Mouse (Mus musculus): ENCODE measurements at regions not wholly inside any gene's neighbourhood (a gene's known extent, or its start where the extent isn't known, plus 50 kb on each side); places are given as distances from the start of the nearest gene placed in this dataset.

DNA sequence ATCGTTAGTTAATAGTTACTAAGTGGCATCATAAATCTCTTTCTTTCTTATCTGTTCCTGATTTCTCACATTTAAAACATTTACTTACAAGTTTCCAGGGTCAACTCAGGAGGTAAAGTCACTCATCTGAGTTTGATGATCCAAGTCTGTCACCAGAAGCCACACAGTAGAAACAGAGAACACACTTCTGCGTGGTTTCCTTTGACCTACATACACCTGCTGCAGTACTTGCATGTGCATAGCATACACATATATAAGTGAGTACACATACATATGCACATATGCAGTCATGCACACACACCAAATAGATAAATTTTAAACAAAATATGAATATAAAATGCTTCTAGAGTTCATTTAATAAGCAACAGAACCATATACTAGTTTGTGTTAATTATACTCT, 306.5 kb upstream of the Robo2 start:
- Histone ChIP-seq H3K4me2 (ENCODE audit: low read depth, low read length) (no peak overlapping the region), H3K36me3 (ENCODE audit: insufficient read depth, low read length) (no peaks in the 10 kb centered on the region), H3K27ac (no peak overlapping the region), H3K27me3 (ENCODE audit: insufficient read depth, low read length) (no peaks in the 10 kb centered on the region), H3K9me3 (ENCODE audit: low read length) (no peaks in the 10 kb centered on the region), H3K9ac (replicated peaks; ENCODE audit: low read length) (no peak overlapping the region), H3K4me3 (ENCODE audit: low read length) (no peak overlapping the region), H3K4me1 (ENCODE audit: insufficient read depth, low read length) (no peaks in the 10 kb centered on the region)
- no peak for DNase-seq (ENCODE audit: low spot score)
- ATAC-seq, result no peak
- TF ChIP-seq CTCF (IDR thresholded peaks at IDR 0.05; ENCODE audit: low read depth), result no peak
- 82% methylated on average over 2 of the region's 2 CpGs for WGBS

DNA sequence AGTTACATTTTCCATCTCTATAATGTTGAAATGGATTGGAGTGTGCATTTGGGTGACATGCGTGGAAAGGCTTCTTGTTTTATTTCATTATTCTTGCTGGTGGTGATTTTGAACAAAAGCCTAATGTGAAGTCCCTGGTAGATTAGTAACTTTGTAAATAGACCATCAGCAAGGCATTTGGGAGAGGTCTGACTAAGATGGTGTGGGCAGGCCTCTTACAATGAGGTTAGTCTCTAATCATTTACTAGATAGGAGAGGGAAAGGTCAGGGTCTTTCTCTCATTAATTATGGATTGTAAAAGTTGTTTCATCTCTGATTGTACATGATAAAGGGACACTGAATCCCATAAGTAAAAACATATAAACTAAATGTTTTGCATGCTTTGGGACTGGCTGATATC, 306.0 kb upstream of the Robo2 start:
- no peaks in the 10 kb centered on the region for H3K9me3 ChIP-seq (ENCODE audit: low read length)
- no peak for TF ChIP-seq CTCF (IDR thresholded peaks at IDR 0.05; ENCODE audit: low read depth)
- H3K27me3 ChIP-seq (ENCODE audit: insufficient read depth, low read length), result no peaks in the 10 kb centered on the region
- H3K9ac ChIP-seq (replicated peaks; ENCODE audit: low read length), result no peak overlapping the region
- no peak overlapping the region for H3K4me2 ChIP-seq (ENCODE audit: low read depth, low read length)
- no peak overlapping the region for H3K27ac ChIP-seq
- H3K4me3 ChIP-seq (ENCODE audit: low read length), result no peak overlapping the region
- H3K4me1 ChIP-seq (ENCODE audit: insufficient read depth, low read length), result no peaks in the 10 kb centered on the region
- no peaks in the 10 kb centered on the region for H3K36me3 ChIP-seq (ENCODE audit: insufficient read depth, low read length)
- DNase-seq (ENCODE audit: low spot score), result no peak
- WGBS, result 76% methylated on average over 1 of the region's 1 CpGs
- no peak for ATAC-seq

DNA sequence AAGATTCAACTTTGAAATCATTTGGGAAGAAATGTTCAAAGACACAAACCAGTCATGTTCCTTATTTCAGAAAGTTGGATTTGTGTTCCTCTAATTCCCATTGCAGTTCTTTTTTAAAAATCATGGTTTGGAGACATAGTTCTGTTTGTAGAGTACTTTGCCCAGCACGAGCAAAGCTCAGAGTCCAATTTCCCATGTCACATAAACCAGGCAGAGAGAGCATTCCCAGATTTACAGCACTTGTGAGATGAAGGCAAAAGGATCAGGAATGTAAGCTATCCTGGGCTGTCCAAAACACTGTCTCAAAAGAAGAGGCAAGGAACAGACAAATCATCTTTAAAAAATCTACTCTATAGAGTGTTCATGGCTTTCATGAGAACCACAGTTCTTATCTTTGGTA, 303.3 kb upstream of the Robo2 start:
- ATAC-seq (no peak), DNase-seq (ENCODE audit: low spot score) (no peak)
- Histone ChIP-seq H3K27ac (no peak overlapping the region), H3K4me1 (ENCODE audit: insufficient read depth, low read length) (no peaks in the 10 kb centered on the region), H3K36me3 (ENCODE audit: insufficient read depth, low read length) (no peaks in the 10 kb centered on the region), H3K4me3 (ENCODE audit: low read length) (no peak overlapping the region), H3K4me2 (ENCODE audit: low read depth, low read length) (no peak overlapping the region), H3K27me3 (ENCODE audit: insufficient read depth, low read length) (no peaks in the 10 kb centered on the region), H3K9me3 (ENCODE audit: low read length) (no peaks in the 10 kb centered on the region), H3K9ac (replicated peaks; ENCODE audit: low read length) (no peak overlapping the region)
- no peak for TF ChIP-seq CTCF (IDR thresholded peaks at IDR 0.05; ENCODE audit: low read depth)
- 89% methylated on average over 1 of the region's 1 CpGs for WGBS

DNA sequence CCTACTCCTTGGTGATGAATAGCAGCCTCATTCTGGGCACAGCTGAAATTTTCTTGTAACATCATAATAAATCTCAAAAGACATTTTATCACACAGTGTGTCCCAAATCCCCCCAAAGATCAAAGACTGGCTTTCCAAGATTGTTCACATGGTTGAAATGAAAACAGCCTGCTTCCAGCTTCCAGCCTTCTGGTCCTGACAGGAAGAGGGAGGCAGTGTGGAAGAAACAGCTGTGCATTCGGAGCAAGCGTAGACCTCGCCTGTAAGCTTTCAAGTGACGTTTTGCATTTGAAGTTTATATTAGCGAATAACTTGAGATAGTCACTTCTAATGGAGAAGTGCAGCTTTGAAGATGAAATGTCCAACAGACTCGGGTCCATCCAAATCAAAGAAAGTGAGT, 300.9 kb upstream of the Robo2 start:
- 81% methylated on average over 6 of the region's 6 CpGs for WGBS
- Histone ChIP-seq H3K4me1 (ENCODE audit: insufficient read depth, low read length) (no peaks in the 10 kb centered on the region), H3K27me3 (ENCODE audit: insufficient read depth, low read length) (no peaks in the 10 kb centered on the region), H3K9ac (replicated peaks; ENCODE audit: low read length) (no peak overlapping the region), H3K27ac (no peak overlapping the region), H3K36me3 (ENCODE audit: insufficient read depth, low read length) (no peaks in the 10 kb centered on the region), H3K4me2 (ENCODE audit: low read depth, low read length) (no peak overlapping the region), H3K4me3 (ENCODE audit: low read length) (no peak overlapping the region), H3K9me3 (ENCODE audit: low read length) (no peaks in the 10 kb centered on the region)
- no peak for TF ChIP-seq CTCF (IDR thresholded peaks at IDR 0.05; ENCODE audit: low read depth)
- ATAC-seq (no peak), DNase-seq (ENCODE audit: low spot score) (no peak)

DNA sequence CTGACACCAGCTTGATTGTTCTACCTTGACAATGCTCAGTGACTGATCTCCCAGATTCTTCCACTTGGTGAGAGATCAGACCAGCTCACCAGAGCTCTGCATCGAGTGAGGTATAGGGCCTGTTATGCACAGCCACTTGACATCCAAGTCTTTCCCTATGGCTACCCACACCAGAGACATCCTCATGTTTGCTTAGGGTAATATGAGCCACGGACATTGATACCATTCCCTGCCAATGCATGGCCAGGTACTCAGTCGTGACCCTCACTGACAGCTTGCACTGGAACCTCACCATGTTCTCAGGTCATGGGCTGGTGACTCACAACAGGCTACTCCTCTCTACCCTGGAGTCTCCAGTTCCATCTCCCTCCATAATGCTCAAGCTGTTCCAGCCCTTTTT, 290.4 kb upstream of the Robo2 start:
- Histone ChIP-seq H3K9ac (replicated peaks; ENCODE audit: low read length) (no peak overlapping the region), H3K27ac (no peak overlapping the region), H3K9me3 (ENCODE audit: low read length) (no peaks in the 10 kb centered on the region), H3K27me3 (ENCODE audit: insufficient read depth, low read length) (no peaks in the 10 kb centered on the region), H3K36me3 (ENCODE audit: insufficient read depth, low read length) (no peaks in the 10 kb centered on the region), H3K4me3 (ENCODE audit: low read length) (no peak overlapping the region), H3K4me2 (ENCODE audit: low read depth, low read length) (no peak overlapping the region), H3K4me1 (ENCODE audit: insufficient read depth, low read length) (no peaks in the 10 kb centered on the region)
- no peak for TF ChIP-seq CTCF (IDR thresholded peaks at IDR 0.05; ENCODE audit: low read depth)
- DNase-seq (ENCODE audit: low spot score), result no peak
- 82% methylated on average over 3 of the region's 3 CpGs for WGBS
- ATAC-seq, result no peak

DNA sequence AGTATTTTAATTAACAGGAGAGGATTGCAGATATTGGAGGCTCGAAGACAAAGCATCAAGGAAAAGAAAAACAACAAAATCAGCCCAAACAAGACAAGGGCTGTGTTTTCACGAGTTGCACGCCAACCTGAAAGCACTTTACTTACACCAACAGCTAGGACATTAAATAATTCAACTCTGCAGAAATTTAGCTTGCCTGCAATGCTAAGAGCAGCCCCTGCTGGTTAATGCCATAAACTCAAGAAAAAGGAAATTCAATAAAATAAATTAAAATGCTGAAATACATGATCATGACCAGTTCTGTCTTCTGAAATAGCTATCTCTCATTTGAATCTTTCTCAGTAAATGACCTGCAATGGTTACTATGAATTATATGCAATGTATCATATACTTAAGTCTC, 271.7 kb upstream of the Robo2 start:
- no peaks in the 10 kb centered on the region for H3K9me3 ChIP-seq (ENCODE audit: low read length)
- peak; percentile 60 for DNase-seq (ENCODE audit: low spot score)
- no peaks in the 10 kb centered on the region for H3K36me3 ChIP-seq (ENCODE audit: insufficient read depth, low read length)
- TF ChIP-seq CTCF (IDR thresholded peaks at IDR 0.05; ENCODE audit: low read depth), result peak; percentile 70
- no peak overlapping the region for H3K4me2 ChIP-seq (ENCODE audit: low read depth, low read length)
- H3K4me3 ChIP-seq (ENCODE audit: low read length), result no peak overlapping the region
- no peak for ATAC-seq
- WGBS, result 46% methylated on average over 3 of the region's 3 CpGs
- H3K9ac ChIP-seq (replicated peaks; ENCODE audit: low read length), result no peak overlapping the region
- H3K4me1 ChIP-seq (ENCODE audit: insufficient read depth, low read length), result no peaks in the 10 kb centered on the region
- H3K27ac ChIP-seq, result no peak overlapping the region
- H3K27me3 ChIP-seq (ENCODE audit: insufficient read depth, low read length), result no peaks in the 10 kb centered on the region

DNA sequence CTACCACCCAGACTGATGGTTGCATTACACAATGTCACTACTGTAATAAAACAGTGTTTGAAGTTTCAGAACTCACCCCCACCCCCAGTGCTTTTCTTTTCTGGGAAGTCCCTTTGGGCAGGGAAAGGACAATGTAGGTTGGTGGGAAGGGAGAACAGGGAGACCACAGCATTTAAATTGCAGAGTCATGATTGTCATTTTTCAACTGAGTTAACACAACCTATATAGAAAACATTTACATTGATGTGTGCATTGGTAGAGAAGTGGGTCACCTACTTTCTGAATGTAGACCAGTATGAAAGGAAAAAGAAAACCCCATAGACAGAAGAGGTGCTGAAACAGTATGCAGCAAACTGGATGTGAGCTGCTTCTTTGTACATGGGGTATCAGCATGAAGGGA, 264.0 kb upstream of the Robo2 start:
- H3K36me3 ChIP-seq (ENCODE audit: insufficient read depth, low read length), result no peaks in the 10 kb centered on the region
- ATAC-seq, result no peak

More for the DNA sequence above, 264.0 kb upstream of the Robo2 start:
- Histone ChIP-seq H3K9ac (replicated peaks; ENCODE audit: low read length) (no peak overlapping the region), H3K4me2 (ENCODE audit: low read depth, low read length) (no peak overlapping the region), H3K4me3 (ENCODE audit: low read length) (no peak overlapping the region), H3K9me3 (ENCODE audit: low read length) (no peaks in the 10 kb centered on the region), H3K4me1 (ENCODE audit: insufficient read depth, low read length) (no peaks in the 10 kb centered on the region), H3K27me3 (ENCODE audit: insufficient read depth, low read length) (no peaks in the 10 kb centered on the region), H3K27ac (no peak overlapping the region)
- no peak for TF ChIP-seq CTCF (IDR thresholded peaks at IDR 0.05; ENCODE audit: low read depth)
- DNase-seq (ENCODE audit: low spot score), result no peak
